Mouse (Mus musculus): Measurements from ENCODE around the gene Tmem269. TPM values are rescaled to one million over a fixed set of nuclear protein-coding genes. Genes with fewer than 3 reads are reported as not detected.

The Tmem269 gene
- polyA plus RNA-seq, 1 experiment from 2014 or later, result not detected

GRCm38 (mm10) chr4:119194909-119195581 is 23.0 kb downstream of the Tmem269 start, which contains the start of gene Svbp:
Gene Svbp, plus strand, starts transcription at chr4:119195306.
- no peaks in the 10 kb centered on the region for H3K27me3 ChIP-seq
- ATAC-seq (ENCODE audit: insufficient number of reproducible peaks, insufficient read depth, low FRiP score, low TSS enrichment, low read depth), result peak; percentile 88
- peaks cover 20% of the 10 kb centered on the region for H3K4me1 ChIP-seq (replicated peaks)
- H3K9me3 ChIP-seq, result no peaks in the 10 kb centered on the region
- peak within 1 kb of the TSS; percentile 69 for H3K4me2 ChIP-seq
- peak within 1 kb of the TSS; percentile 82 for H3K27ac ChIP-seq
- WGBS, result under 1% methylated on average over 24 of the region's 47 CpGs
- peak within 1 kb of the TSS; percentile 85 for H3K9ac ChIP-seq (replicated peaks)
- peaks cover 18% of the 10 kb centered on the region; the same call in 1 of the 2 replicates for H3K36me3 ChIP-seq
- peak within 1 kb of the TSS; percentile 74 for H3K4me3 ChIP-seq (replicated peaks)

- Histone ChIP-seq H3K36me3 (peaks cover 8% of the 10 kb centered on the region; the same call in 1 of the 2 replicates), H3K4me1 (replicated peaks) (peaks cover 18% of the 10 kb centered on the region), H3K27ac (no peak overlapping the region), H3K4me2 (no peak overlapping the region), H3K9ac (replicated peaks) (no peak overlapping the region), H3K27me3 (no peaks in the 10 kb centered on the region), H3K4me3 (replicated peaks) (no peak overlapping the region), H3K9me3 (no peaks in the 10 kb centered on the region)
- no peak for ATAC-seq (ENCODE audit: insufficient number of reproducible peaks, insufficient read depth, low FRiP score, low TSS enrichment, low read depth)
- WGBS, result 88% methylated on average over 4 of the region's 4 CpGs
These were observed 25.3 kb downstream of the Tmem269 start for GRCm38 (mm10) chr4:119192757-119193156.

- Histone ChIP-seq H3K9ac (replicated peaks) (no peak overlapping the region), H3K4me3 (replicated peaks) (no peak overlapping the region), H3K27me3 (peaks cover 3% of the 10 kb centered on the region; the same call in 1 of the 2 replicates), H3K9me3 (no peaks in the 10 kb centered on the region), H3K4me1 (replicated peaks) (peaks cover 4% of the 10 kb centered on the region), H3K4me2 (no peak overlapping the region), H3K27ac (no peak overlapping the region), H3K36me3 (no peaks in the 10 kb centered on the region)
- ATAC-seq (ENCODE audit: insufficient number of reproducible peaks, insufficient read depth, low FRiP score, low TSS enrichment, low read depth), result no peak
- WGBS, result 59% methylated on average over 3 of the region's 3 CpGs
These were observed 26.7 kb downstream of the Tmem269 start for GRCm38 (mm10) chr4:119191273-119191672.

- Histone ChIP-seq H3K4me3 (replicated peaks) (no peak overlapping the region), H3K27me3 (peaks cover 3% of the 10 kb centered on the region; the same call in 1 of the 2 replicates), H3K9me3 (no peaks in the 10 kb centered on the region), H3K4me1 (replicated peaks) (no peaks in the 10 kb centered on the region), H3K27ac (no peak overlapping the region), H3K9ac (replicated peaks) (no peak overlapping the region), H3K36me3 (no peaks in the 10 kb centered on the region), H3K4me2 (no peak overlapping the region)
- no peak for ATAC-seq (ENCODE audit: insufficient number of reproducible peaks, insufficient read depth, low FRiP score, low TSS enrichment, low read depth)
- whole genome bisulfite sequencing, result 82% methylated on average over 8 of the region's 8 CpGs
These were observed 27.4 kb downstream of the Tmem269 start for GRCm38 (mm10) chr4:119190618-119191017.

GRCm38 (mm10) chr4:119189864-119190263 is 28.2 kb downstream of the Tmem269 start, which contains the start of gene Ermap:
Gene Ermap, minus strand, starts transcription at chr4:119190011.
- Histone ChIP-seq H3K27me3 (peaks cover 3% of the 10 kb centered on the region; the same call in 1 of the 2 replicates), H3K9ac (replicated peaks) (no peak within 1 kb of the TSS), H3K4me3 (replicated peaks) (no peak within 1 kb of the TSS), H3K36me3 (no peaks in the 10 kb centered on the region), H3K4me2 (no peak within 1 kb of the TSS), H3K4me1 (replicated peaks) (no peaks in the 10 kb centered on the region), H3K27ac (no peak within 1 kb of the TSS), H3K9me3 (no peaks in the 10 kb centered on the region)
- ATAC-seq (ENCODE audit: insufficient number of reproducible peaks, insufficient read depth, low FRiP score, low TSS enrichment, low read depth), result no peak
- WGBS, result 73% methylated on average over 6 of the region's 6 CpGs

- no peak for ATAC-seq (ENCODE audit: insufficient number of reproducible peaks, insufficient read depth, low FRiP score, low TSS enrichment, low read depth)
- Histone ChIP-seq H3K4me2 (no peak overlapping the region), H3K9me3 (no peaks in the 10 kb centered on the region), H3K4me3 (replicated peaks) (no peak overlapping the region), H3K9ac (replicated peaks) (no peak overlapping the region), H3K27me3 (peaks cover 3% of the 10 kb centered on the region; the same call in 1 of the 2 replicates), H3K36me3 (no peaks in the 10 kb centered on the region), H3K27ac (no peak overlapping the region), H3K4me1 (replicated peaks) (no peaks in the 10 kb centered on the region)
- 81% methylated on average over 6 of the region's 6 CpGs for WGBS
These were observed 28.6 kb downstream of the Tmem269 start for GRCm38 (mm10) chr4:119189392-119189791.

GRCm38 (mm10) chr4:119188060-119188785 is 29.8 kb downstream of the Tmem269 start:
- no peak for ATAC-seq (ENCODE audit: insufficient number of reproducible peaks, insufficient read depth, low FRiP score, low TSS enrichment, low read depth)
- Histone ChIP-seq H3K27ac (no peak overlapping the region), H3K4me2 (no peak overlapping the region), H3K36me3 (no peaks in the 10 kb centered on the region), H3K9ac (replicated peaks) (no peak overlapping the region), H3K4me1 (replicated peaks) (no peaks in the 10 kb centered on the region), H3K27me3 (peaks cover 3% of the 10 kb centered on the region; the same call in 1 of the 2 replicates), H3K9me3 (no peaks in the 10 kb centered on the region), H3K4me3 (replicated peaks) (no peak overlapping the region)
- WGBS, result 58% methylated on average over 11 of the region's 11 CpGs

GRCm38 (mm10) chr4:119185771-119186170 is 32.2 kb downstream of the Tmem269 start:
- H3K4me3 ChIP-seq (replicated peaks), result no peak overlapping the region
- H3K9me3 ChIP-seq, result no peaks in the 10 kb centered on the region
- no peak overlapping the region for H3K4me2 ChIP-seq
- WGBS, result 75% methylated on average over 4 of the region's 4 CpGs
- ATAC-seq (ENCODE audit: insufficient number of reproducible peaks, insufficient read depth, low FRiP score, low TSS enrichment, low read depth), result no peak
- no peak overlapping the region for H3K9ac ChIP-seq (replicated peaks)
- peaks cover 3% of the 10 kb centered on the region; the same call in 1 of the 2 replicates for H3K27me3 ChIP-seq
- H3K36me3 ChIP-seq, result no peaks in the 10 kb centered on the region
- no peaks in the 10 kb centered on the region for H3K4me1 ChIP-seq (replicated peaks)
- H3K27ac ChIP-seq, result no peak overlapping the region

- Histone ChIP-seq H3K4me2 (no peak overlapping the region), H3K27me3 (peaks cover 3% of the 10 kb centered on the region; the same call in 1 of the 2 replicates), H3K9me3 (no peaks in the 10 kb centered on the region), H3K36me3 (no peaks in the 10 kb centered on the region), H3K9ac (replicated peaks) (no peak overlapping the region), H3K4me1 (replicated peaks) (no peaks in the 10 kb centered on the region), H3K4me3 (replicated peaks) (no peak overlapping the region), H3K27ac (no peak overlapping the region)
- WGBS, result 48% methylated on average over 1 of the region's 1 CpGs
- no peak for ATAC-seq (ENCODE audit: insufficient number of reproducible peaks, insufficient read depth, low FRiP score, low TSS enrichment, low read depth)
These were observed 34.5 kb downstream of the Tmem269 start for GRCm38 (mm10) chr4:119183525-119183924.

GRCm38 (mm10) chr4:119181456-119181855 is 36.6 kb downstream of the Tmem269 start:
- ATAC-seq (ENCODE audit: insufficient number of reproducible peaks, insufficient read depth, low FRiP score, low TSS enrichment, low read depth), result no peak
- no peak overlapping the region for H3K4me3 ChIP-seq (replicated peaks)
- H3K4me2 ChIP-seq, result no peak overlapping the region
- no peak overlapping the region for H3K27ac ChIP-seq
- H3K9me3 ChIP-seq, result no peaks in the 10 kb centered on the region
- H3K4me1 ChIP-seq (replicated peaks), result no peaks in the 10 kb centered on the region
- H3K36me3 ChIP-seq, result no peaks in the 10 kb centered on the region
- H3K27me3 ChIP-seq, result no peaks in the 10 kb centered on the region
- H3K9ac ChIP-seq (replicated peaks), result no peak overlapping the region
- 88% methylated on average over 9 of the region's 9 CpGs for WGBS

GRCm38 (mm10) chr4:119180133-119180707 is 37.8 kb downstream of the Tmem269 start:
- Histone ChIP-seq H3K36me3 (no peaks in the 10 kb centered on the region), H3K9me3 (no peaks in the 10 kb centered on the region), H3K27ac (no peak overlapping the region), H3K4me3 (replicated peaks) (no peak overlapping the region), H3K4me1 (replicated peaks) (no peaks in the 10 kb centered on the region), H3K27me3 (no peaks in the 10 kb centered on the region), H3K9ac (replicated peaks) (no peak overlapping the region), H3K4me2 (no peak overlapping the region)
- ATAC-seq (ENCODE audit: insufficient number of reproducible peaks, insufficient read depth, low FRiP score, low TSS enrichment, low read depth), result no peak
- 57% methylated on average over 4 of the region's 4 CpGs for WGBS

All from limb, embryonic 12.5 days (tissue).